Mouse (Mus musculus): ENCODE measurements around the gene P2ry12. TPM values are rescaled to one million over a fixed set of nuclear protein-coding genes. Genes with fewer than 3 reads are reported as not detected.

Gene P2ry12
- total and polyA plus RNA-seq, 3 experiments: not detected

- no peak overlapping the region for H3K9ac ChIP-seq (ENCODE audit: control insufficient read depth, low read depth, low read length, poor library complexity, severe bottlenecking)
- H3K9me3 ChIP-seq (replicated peaks; ENCODE audit: insufficient read depth, low read length): no peaks in the 10 kb centered on the region
- no peak overlapping the region for H3K4me3 ChIP-seq (ENCODE audit: control insufficient read depth in 1 of 2, insufficient read depth in 1 of 2, low read depth in 2 of 2, low read length in 2 of 2)
- no peak for TF ChIP-seq ELF1 (IDR thresholded peaks at IDR 0.05; ENCODE audit: low read depth, low read length)
- TF ChIP-seq JUND (IDR thresholded peaks at IDR 0.05; ENCODE audit: low read depth, low read length): no peak
- TF ChIP-seq POLR2A (IDR thresholded peaks at IDR 0.05; ENCODE audit: control insufficient read depth in 1 of 2, insufficient read depth in 1 of 2, low read depth in 1 of 2, low read length in 2 of 2, poor library complexity in 1 of 2): no peak
- TF ChIP-seq MYC (IDR thresholded peaks at IDR 0.05; ENCODE audit: low read depth, low read length): no peak
- TF ChIP-seq GATA1 (IDR thresholded peaks at IDR 0.05; ENCODE audit: low read depth, low read length): no peak
- TF ChIP-seq GABPA (IDR thresholded peaks at IDR 0.05; ENCODE audit: low read depth, low read length): no peak
- no peak for TF ChIP-seq HCFC1 (IDR thresholded peaks at IDR 0.05; ENCODE audit: low read depth, low read length)
- TF ChIP-seq ZNF384 (IDR thresholded peaks at IDR 0.05; ENCODE audit: low read depth, low read length): no peak
- no peak for TF ChIP-seq POLR2AphosphoS5 (IDR thresholded peaks at IDR 0.05; ENCODE audit: borderline replicate concordance, low read depth, low read length)
- no peak for TF ChIP-seq MAX (IDR thresholded peaks at IDR 0.05; ENCODE audit: low read length)
- no peak for TF ChIP-seq TCF12 (IDR thresholded peaks at IDR 0.05; ENCODE audit: low read depth, low read length)
- TF ChIP-seq RCOR1 (IDR thresholded peaks at IDR 0.05; ENCODE audit: low read depth, low read length): no peak
- TF ChIP-seq TBP (IDR thresholded peaks at IDR 0.05; ENCODE audit: low read depth, low read length): no peak
- no peak for TF ChIP-seq TAL1 (IDR thresholded peaks at IDR 0.05; ENCODE audit: low read length)
- H3K36me3 ChIP-seq (ENCODE audit: control insufficient read depth in 1 of 2, insufficient read depth in 2 of 2, low read length in 2 of 2): no peaks in the 10 kb centered on the region
- peak; percentile 3 for DNase-seq (ENCODE audit: low read depth, low spot score)
- H3K27me3 ChIP-seq (ENCODE audit: control insufficient read depth in 1 of 2, insufficient read depth in 2 of 2, low read length in 2 of 2): no peaks in the 10 kb centered on the region
- H3K79me2 ChIP-seq (ENCODE audit: control insufficient read depth, insufficient read depth, low read length, poor library complexity): no peaks in the 10 kb centered on the region
- no peaks in the 10 kb centered on the region for H3K4me1 ChIP-seq (ENCODE audit: control insufficient read depth in 1 of 2, insufficient read depth in 2 of 2, low read length in 2 of 2)
- H3K27ac ChIP-seq (ENCODE audit: control insufficient read depth, low read depth, low read length): no peak overlapping the region
Observed at GRCm38 (mm10) chr3:59260745-59261144, 1.9 kb downstream of the P2ry12 start.

- no peaks in the 10 kb centered on the region for H3K9me3 ChIP-seq (replicated peaks; ENCODE audit: insufficient read depth, low read length)
- no peak overlapping the region for H3K9ac ChIP-seq (ENCODE audit: control insufficient read depth, low read depth, low read length, poor library complexity, severe bottlenecking)
- no peak for DNase-seq (ENCODE audit: low read depth, low spot score)
- no peak overlapping the region for H3K27ac ChIP-seq (ENCODE audit: control insufficient read depth, low read depth, low read length)
- no peaks in the 10 kb centered on the region; a peak in 1 of 4 replicates for H3K27me3 ChIP-seq (ENCODE audit: control insufficient read depth in 1 of 2, insufficient read depth in 2 of 2, low read length in 2 of 2)
- H3K36me3 ChIP-seq (ENCODE audit: control insufficient read depth in 1 of 2, insufficient read depth in 2 of 2, low read length in 2 of 2): no peaks in the 10 kb centered on the region
- H3K79me2 ChIP-seq (ENCODE audit: control insufficient read depth, insufficient read depth, low read length, poor library complexity): no peaks in the 10 kb centered on the region
- no peak for TF ChIP-seq TCF12 (IDR thresholded peaks at IDR 0.05; ENCODE audit: low read depth, low read length)
- no peak for TF ChIP-seq ZMIZ1 (IDR thresholded peaks at IDR 0.05; ENCODE audit: low read depth, low read length)
- no peak for TF ChIP-seq JUND (IDR thresholded peaks at IDR 0.05; ENCODE audit: low read depth, low read length)
- no peak for TF ChIP-seq ZKSCAN1 (IDR thresholded peaks at IDR 0.05; ENCODE audit: low read depth, low read length)
- TF ChIP-seq MEF2A (IDR thresholded peaks at IDR 0.05; ENCODE audit: extremely low read depth, insufficient replicate concordance, low read depth, low read length, poor library complexity, severe bottlenecking): no peak
- TF ChIP-seq POLR2AphosphoS2 (IDR thresholded peaks at IDR 0.05; ENCODE audit: low read length): no peak
- TF ChIP-seq MYC (IDR thresholded peaks at IDR 0.05; ENCODE audit: low read depth, low read length): no peak
- TF ChIP-seq CHD2 (IDR thresholded peaks at IDR 0.05; ENCODE audit: low read length): no peak
- no peak for TF ChIP-seq MAX (IDR thresholded peaks at IDR 0.05; ENCODE audit: low read length)
- TF ChIP-seq ELF1 (IDR thresholded peaks at IDR 0.05; ENCODE audit: low read depth, low read length): no peak
- no peak for TF ChIP-seq GATA1 (IDR thresholded peaks at IDR 0.05; ENCODE audit: low read depth, low read length)
- no peak for TF ChIP-seq BHLHE40 (IDR thresholded peaks at IDR 0.05; ENCODE audit: borderline replicate concordance, low read depth, low read length)
- TF ChIP-seq EP300 (IDR thresholded peaks at IDR 0.05; ENCODE audit: low read depth in 1 of 2, low read length in 2 of 2): no peak
- TF ChIP-seq TBP (IDR thresholded peaks at IDR 0.05; ENCODE audit: low read depth, low read length): no peak
- TF ChIP-seq ZC3H11A (IDR thresholded peaks at IDR 0.05; ENCODE audit: low read depth, low read length): no peak
- no peak for TF ChIP-seq ETS1 (IDR thresholded peaks at IDR 0.05; ENCODE audit: low read depth, low read length)
- TF ChIP-seq GABPA (IDR thresholded peaks at IDR 0.05; ENCODE audit: low read depth, low read length): no peak
- TF ChIP-seq SMC3 (IDR thresholded peaks at IDR 0.05; ENCODE audit: low read depth, low read length): no peak
- TF ChIP-seq RCOR1 (IDR thresholded peaks at IDR 0.05; ENCODE audit: low read depth, low read length): no peak
- no peak for TF ChIP-seq ZNF384 (IDR thresholded peaks at IDR 0.05; ENCODE audit: low read depth, low read length)
- H3K4me1 ChIP-seq (ENCODE audit: control insufficient read depth in 1 of 2, insufficient read depth in 2 of 2, low read length in 2 of 2): no peaks in the 10 kb centered on the region
- no peak overlapping the region for H3K4me3 ChIP-seq (ENCODE audit: control insufficient read depth in 1 of 2, insufficient read depth in 1 of 2, low read depth in 2 of 2, low read length in 2 of 2)
Observed at GRCm38 (mm10) chr3:59257740-59258664, 4.7 kb downstream of the P2ry12 start.
